Mouse (Mus musculus): ENCODE results near the gene Cpt2. TPM values are rescaled to one million over a fixed set of nuclear protein-coding genes. Genes with fewer than 3 reads are reported as not detected.

Gene Cpt2
- 45.5 and 48.4 TPM in 2 replicates for polyA plus RNA-seq (2015; fragmentation: Nextera tagmentation; extraction: Ambion mirVana)

- under 1% methylated on average over 38 of the region's 38 CpGs for WGBS (ENCODE audit: insufficient replicate concordance)
- Histone ChIP-seq H3K27me3 (ENCODE audit: control insufficient read depth, insufficient read depth, low read depth, low read length) (no peaks in the 10 kb centered on the region), H3K36me3 (ENCODE audit: control insufficient read depth, insufficient read depth) (no peaks in the 10 kb centered on the region), H3K4me1 (ENCODE audit: control insufficient read depth, low read depth, low read length) (peaks cover 38% of the 10 kb centered on the region), H3K27ac (ENCODE audit: low read length) (peak within 1 kb of the TSS; percentile 87), H3K9me3 (replicated peaks; ENCODE audit: control insufficient read depth, low read length) (no peaks in the 10 kb centered on the region), H3K9ac (ENCODE audit: low read depth, low read length) (peak within 1 kb of the TSS; percentile 94), H3K4me3 (ENCODE audit: low read depth, low read length) (peak within 1 kb of the TSS; percentile 91), H3K4me2 (ENCODE audit: low read depth, low read length) (peak within 1 kb of the TSS; percentile 87)
- peak; percentile 92 for ATAC-seq (ENCODE audit: low read depth)
Measured at GRCm38 (mm10) chr4:107923145-107923802, at the start of gene Cpt2. Gene Cpt2, minus strand, starts transcription at chr4:107923610.

GRCm38 (mm10) chr4:107971162-107971561 is 47.8 kb upstream of the Cpt2 start:
- Histone ChIP-seq H3K9ac (ENCODE audit: low read depth, low read length) (no peak overlapping the region), H3K27ac (ENCODE audit: low read length) (no peak overlapping the region), H3K27me3 (ENCODE audit: control insufficient read depth, insufficient read depth, low read depth, low read length) (no peaks in the 10 kb centered on the region), H3K4me1 (ENCODE audit: control insufficient read depth, low read depth, low read length) (no peaks in the 10 kb centered on the region), H3K4me3 (ENCODE audit: low read depth, low read length) (no peak overlapping the region), H3K9me3 (replicated peaks; ENCODE audit: control insufficient read depth, low read length) (no peaks in the 10 kb centered on the region), H3K4me2 (ENCODE audit: low read depth, low read length) (no peak overlapping the region), H3K36me3 (ENCODE audit: control insufficient read depth, insufficient read depth) (no peaks in the 10 kb centered on the region)
- ATAC-seq (ENCODE audit: low read depth), result no peak
- 53% methylated on average over 1 of the region's 1 CpGs for WGBS (ENCODE audit: insufficient replicate concordance)

GRCm38 (mm10) chr4:107969781-107970180 is 46.4 kb upstream of the Cpt2 start:
- H3K9ac ChIP-seq (ENCODE audit: low read depth, low read length), result no peak overlapping the region
- H3K9me3 ChIP-seq (replicated peaks; ENCODE audit: control insufficient read depth, low read length), result no peaks in the 10 kb centered on the region
- no peak overlapping the region for H3K4me2 ChIP-seq (ENCODE audit: low read depth, low read length)
- H3K4me3 ChIP-seq (ENCODE audit: low read depth, low read length), result no peak overlapping the region
- H3K4me1 ChIP-seq (ENCODE audit: control insufficient read depth, low read depth, low read length), result no peaks in the 10 kb centered on the region
- no peak for ATAC-seq (ENCODE audit: low read depth)
- H3K27ac ChIP-seq (ENCODE audit: low read length), result no peak overlapping the region
- H3K36me3 ChIP-seq (ENCODE audit: control insufficient read depth, insufficient read depth), result no peaks in the 10 kb centered on the region
- no peaks in the 10 kb centered on the region for H3K27me3 ChIP-seq (ENCODE audit: control insufficient read depth, insufficient read depth, low read depth, low read length)

GRCm38 (mm10) chr4:107967966-107968682 is 44.7 kb upstream of the Cpt2 start, which contains the start of gene Slc1a7:
Gene Slc1a7, plus strand, starts transcription at chr4:107968332.
- WGBS (ENCODE audit: insufficient replicate concordance), result 62% methylated on average over 16 of the region's 16 CpGs
- H3K4me1 ChIP-seq (ENCODE audit: control insufficient read depth, low read depth, low read length), result no peaks in the 10 kb centered on the region
- no peaks in the 10 kb centered on the region for H3K36me3 ChIP-seq (ENCODE audit: control insufficient read depth, insufficient read depth)
- H3K27me3 ChIP-seq (ENCODE audit: control insufficient read depth, insufficient read depth, low read depth, low read length), result no peaks in the 10 kb centered on the region
- no peak within 1 kb of the TSS for H3K4me3 ChIP-seq (ENCODE audit: low read depth, low read length)
- ATAC-seq (ENCODE audit: low read depth), result no peak
- no peak within 1 kb of the TSS for H3K27ac ChIP-seq (ENCODE audit: low read length)
- no peak within 1 kb of the TSS for H3K9ac ChIP-seq (ENCODE audit: low read depth, low read length)
- no peak within 1 kb of the TSS for H3K4me2 ChIP-seq (ENCODE audit: low read depth, low read length)
- no peaks in the 10 kb centered on the region for H3K9me3 ChIP-seq (replicated peaks; ENCODE audit: control insufficient read depth, low read length)

GRCm38 (mm10) chr4:107966416-107967109 is 43.2 kb upstream of the Cpt2 start:
- H3K4me3 ChIP-seq (ENCODE audit: low read depth, low read length), result no peak overlapping the region
- no peak overlapping the region for H3K27ac ChIP-seq (ENCODE audit: low read length)
- no peaks in the 10 kb centered on the region for H3K27me3 ChIP-seq (ENCODE audit: control insufficient read depth, insufficient read depth, low read depth, low read length)
- no peak overlapping the region for H3K4me2 ChIP-seq (ENCODE audit: low read depth, low read length)
- WGBS (ENCODE audit: insufficient replicate concordance), result 20% methylated on average over 5 of the region's 5 CpGs
- no peaks in the 10 kb centered on the region for H3K36me3 ChIP-seq (ENCODE audit: control insufficient read depth, insufficient read depth)
- no peak for ATAC-seq (ENCODE audit: low read depth)
- no peaks in the 10 kb centered on the region for H3K4me1 ChIP-seq (ENCODE audit: control insufficient read depth, low read depth, low read length)
- no peaks in the 10 kb centered on the region for H3K9me3 ChIP-seq (replicated peaks; ENCODE audit: control insufficient read depth, low read length)
- no peak overlapping the region for H3K9ac ChIP-seq (ENCODE audit: low read depth, low read length)

GRCm38 (mm10) chr4:107962792-107963191 is 39.4 kb upstream of the Cpt2 start:
- ATAC-seq (ENCODE audit: low read depth), result no peak
- 60% methylated on average over 2 of the region's 2 CpGs for WGBS (ENCODE audit: insufficient replicate concordance)
- H3K36me3 ChIP-seq (ENCODE audit: control insufficient read depth, insufficient read depth), result no peaks in the 10 kb centered on the region
- H3K9ac ChIP-seq (ENCODE audit: low read depth, low read length), result no peak overlapping the region
- H3K4me2 ChIP-seq (ENCODE audit: low read depth, low read length), result no peak overlapping the region
- no peaks in the 10 kb centered on the region for H3K4me1 ChIP-seq (ENCODE audit: control insufficient read depth, low read depth, low read length)
- no peak overlapping the region for H3K27ac ChIP-seq (ENCODE audit: low read length)
- H3K4me3 ChIP-seq (ENCODE audit: low read depth, low read length), result no peak overlapping the region
- H3K27me3 ChIP-seq (ENCODE audit: control insufficient read depth, insufficient read depth, low read depth, low read length), result no peaks in the 10 kb centered on the region
- H3K9me3 ChIP-seq (replicated peaks; ENCODE audit: control insufficient read depth, low read length), result no peaks in the 10 kb centered on the region

GRCm38 (mm10) chr4:107962044-107962732 is 38.8 kb upstream of the Cpt2 start:
- H3K4me1 ChIP-seq (ENCODE audit: control insufficient read depth, low read depth, low read length), result no peaks in the 10 kb centered on the region
- no peak overlapping the region for H3K4me3 ChIP-seq (ENCODE audit: low read depth, low read length)
- no peaks in the 10 kb centered on the region for H3K27me3 ChIP-seq (ENCODE audit: control insufficient read depth, insufficient read depth, low read depth, low read length)
- no peaks in the 10 kb centered on the region for H3K9me3 ChIP-seq (replicated peaks; ENCODE audit: control insufficient read depth, low read length)
- no peak overlapping the region for H3K9ac ChIP-seq (ENCODE audit: low read depth, low read length)
- no peak overlapping the region for H3K27ac ChIP-seq (ENCODE audit: low read length)
- no peak overlapping the region for H3K4me2 ChIP-seq (ENCODE audit: low read depth, low read length)
- ATAC-seq (ENCODE audit: low read depth), result no peak
- no peaks in the 10 kb centered on the region for H3K36me3 ChIP-seq (ENCODE audit: control insufficient read depth, insufficient read depth)
- 43% methylated on average over 11 of the region's 11 CpGs for WGBS (ENCODE audit: insufficient replicate concordance)

- H3K27me3 ChIP-seq (ENCODE audit: control insufficient read depth, insufficient read depth, low read depth, low read length), result no peaks in the 10 kb centered on the region
- no peak overlapping the region for H3K27ac ChIP-seq (ENCODE audit: low read length)
- H3K4me3 ChIP-seq (ENCODE audit: low read depth, low read length), result no peak overlapping the region
- 61% methylated on average over 7 of the region's 7 CpGs for whole genome bisulfite sequencing (ENCODE audit: insufficient replicate concordance)
- no peaks in the 10 kb centered on the region for H3K4me1 ChIP-seq (ENCODE audit: control insufficient read depth, low read depth, low read length)
- H3K36me3 ChIP-seq (ENCODE audit: control insufficient read depth, insufficient read depth), result no peaks in the 10 kb centered on the region
- H3K4me2 ChIP-seq (ENCODE audit: low read depth, low read length), result no peak overlapping the region
- H3K9ac ChIP-seq (ENCODE audit: low read depth, low read length), result no peak overlapping the region
- H3K9me3 ChIP-seq (replicated peaks; ENCODE audit: control insufficient read depth, low read length), result no peaks in the 10 kb centered on the region
- ATAC-seq (ENCODE audit: low read depth), result no peak
Measured at GRCm38 (mm10) chr4:107958487-107958886, 35.1 kb upstream of the Cpt2 start.

All from liver, embryonic 16.5 days (tissue).